Mouse (Mus musculus): ENCODE measurements around the gene Chrm3. TPM values are rescaled to one million over a fixed set of nuclear protein-coding genes. Genes with fewer than 3 reads are reported as not detected.

The Chrm3 gene
- polyA plus RNA-seq, 1 experiment from 2014 or later = 0.58 TPM

Small RNA genes within 50 kb of the gene (microRNA-seq; reads per million reads assigned to microRNA genes)
- 3.1 reads per million, percentile 6 among the genes with 10 or more reads in this experiment for gene Gm24187

All from neural tube, embryonic 11.5 days (tissue).